Mouse (Mus musculus) embryonic facial prominence, embryonic 12.5 days (tissue): ENCODE data around the gene Olfr54. TPM values are rescaled to one million over a fixed set of nuclear protein-coding genes. Genes with fewer than 3 reads are reported as not detected.
"Not testable (repeated sequence)": the region's sequence is repeated elsewhere in the genome, so short reads cannot be mapped to it uniquely, and the experiment has no call there.

Source experiments
- ATAC-seq: fragments of 200-750 bp; cut with Nextera tagmentation; 2 replicates; pipeline ENCODE4 v1.8.0; 2017; ENCODE audit not compliant: insufficient number of reproducible peaks, insufficient read depth, low FRiP score, low TSS enrichment
- H3K27ac ChIP-seq: fragments of 300-500 bp; sonication (generic); 2 replicates; pipeline ENCODE4 v1.5.1; 2016; ENCODE audit warnings: mild to moderate bottlenecking
- H3K27me3 ChIP-seq: fragments of 300-500 bp; sonication (generic); 2 replicates; pipeline ENCODE4 v1.6.1; 2016; ENCODE audit warnings: mild to moderate bottlenecking, moderate library complexity
- H3K36me3 ChIP-seq: fragments of 300-500 bp; sonication (generic); 2 replicates; pipeline ENCODE4 v1.6.1; 2016; ENCODE audit warnings: mild to moderate bottlenecking
- H3K4me1 ChIP-seq: fragments of 300-500 bp; sonication (generic); 2 replicates; pipeline ENCODE4 v1.6.1; 2016
- H3K4me2 ChIP-seq: fragments of 300-500 bp; sonication (generic); replicated peaks from 2 replicates; pipeline ENCODE4 v1.6.1; 2016; ENCODE audit warnings: mild to moderate bottlenecking, moderate library complexity
- H3K4me3 ChIP-seq: fragments of 300-500 bp; sonication (generic); 2 replicates; pipeline ENCODE4 v1.5.1; 2016; ENCODE audit warnings: mild to moderate bottlenecking
- H3K9ac ChIP-seq: fragments of 300-500 bp; sonication (generic); 2 replicates; pipeline ENCODE4 v1.6.1; 2016; ENCODE audit warnings: mild to moderate bottlenecking, moderate library complexity
- H3K9me3 ChIP-seq: fragments of 300-500 bp; sonication (generic); 2 replicates; pipeline ENCODE4 v1.6.1; 2016; ENCODE audit warnings: mild to moderate bottlenecking, moderate library complexity
- WGBS: fragments of 180-500 bp; shearing (Covaris S2); methylation state at CpG from one replicate; pipeline ENCODE4 v1.1.7; 2016; 5-methylcytosine and 5-hydroxymethylcytosine counted together
- polyA plus RNA-seq: library from polyadenylated mRNA; unstranded; fragments of >200 nt; fragmentation: Nextera tagmentation; extraction: Ambion mirVana; gene quantifications from 2 replicates; pipeline ENCODE4 v1.2.1, GENCODE M21; 2016

The Olfr54 gene
- polyA plus RNA-seq = not detected in 2 replicates

GRCm38 (mm10) chr11:51013936-51014335 is at the start of gene Olfr54:
Gene Olfr54, plus strand, starts transcription at chr11:51014236.
- 72% methylated on average over 1 of the region's 1 CpGs for WGBS
- Histone ChIP-seq H3K27me3 (no peaks in the 10 kb centered on the region), H3K9ac (no peak within 1 kb of the TSS), H3K27ac (no peak within 1 kb of the TSS), H3K4me3 (no peak within 1 kb of the TSS), H3K4me2 (no peak within 1 kb of the TSS), H3K4me1 (no peaks in the 10 kb centered on the region), H3K9me3 (0 out of 2 replicates have a peak, but pooled peaks cover 4% of the 10 kb centered on the region), H3K36me3 (no peaks in the 10 kb centered on the region)
- no peak for ATAC-seq

- ATAC-seq = no peak
Observed at GRCm38 (mm10) chr11:50964886-50965285, 49.1 kb upstream of the Olfr54 start.

GRCm38 (mm10) chr11:50966230-50966629 is 47.8 kb upstream of the Olfr54 start, which contains the start of gene Olfr1378:
Gene Olfr1378, plus strand, starts transcription at chr11:50966530.
- no peak for ATAC-seq
- H3K4me1 ChIP-seq = no peaks in the 10 kb centered on the region
- H3K9ac ChIP-seq = no peak within 1 kb of the TSS
- H3K9me3 ChIP-seq = no peaks in the 10 kb centered on the region
- no peak within 1 kb of the TSS for H3K4me3 ChIP-seq
- H3K27ac ChIP-seq = no peak within 1 kb of the TSS
- no peaks in the 10 kb centered on the region for H3K36me3 ChIP-seq
- 88% methylated on average over 11 of the region's 11 CpGs for WGBS
- H3K27me3 ChIP-seq = no peaks in the 10 kb centered on the region
- no peak within 1 kb of the TSS for H3K4me2 ChIP-seq

More at GRCm38 (mm10) chr11:50964886-50965285, 49.1 kb upstream of the Olfr54 start:
- WGBS = 82% methylated on average over 2 of the region's 2 CpGs
- no peak overlapping the region for H3K9ac ChIP-seq
- H3K4me2 ChIP-seq = no peak overlapping the region
- H3K36me3 ChIP-seq = no peaks in the 10 kb centered on the region
- no peak overlapping the region for H3K4me3 ChIP-seq
- no peak overlapping the region for H3K27ac ChIP-seq
- H3K9me3 ChIP-seq = no peaks in the 10 kb centered on the region
- H3K27me3 ChIP-seq = no peaks in the 10 kb centered on the region
- no peaks in the 10 kb centered on the region for H3K4me1 ChIP-seq

- WGBS = 67% methylated on average over 4 of the region's 4 CpGs
- no peaks in the 10 kb centered on the region for H3K9me3 ChIP-seq
- H3K9ac ChIP-seq = no peak overlapping the region
- H3K36me3 ChIP-seq = no peaks in the 10 kb centered on the region
- no peak overlapping the region for H3K4me3 ChIP-seq
- H3K4me2 ChIP-seq = no peak overlapping the region
- no peaks in the 10 kb centered on the region for H3K27me3 ChIP-seq
- ATAC-seq = no peak
- no peaks in the 10 kb centered on the region for H3K4me1 ChIP-seq
- H3K27ac ChIP-seq = no peak overlapping the region
Observed at GRCm38 (mm10) chr11:50977216-50977615, 36.8 kb upstream of the Olfr54 start.

- no peaks in the 10 kb centered on the region for H3K36me3 ChIP-seq
- H3K27ac ChIP-seq = no peak within 1 kb of the TSS
- no peaks in the 10 kb centered on the region for H3K27me3 ChIP-seq
- H3K9ac ChIP-seq = no peak within 1 kb of the TSS
- no peak within 1 kb of the TSS for H3K4me2 ChIP-seq
- no peak within 1 kb of the TSS for H3K4me3 ChIP-seq
- no peak for ATAC-seq
- WGBS = 71% methylated on average over 5 of the region's 5 CpGs
- H3K4me1 ChIP-seq = no peaks in the 10 kb centered on the region
- no peaks in the 10 kb centered on the region for H3K9me3 ChIP-seq
Observed at GRCm38 (mm10) chr11:50981667-50982066, 32.4 kb upstream of the Olfr54 start, which contains the start of gene Olfr1377. Gene Olfr1377, plus strand, starts transcription at chr11:50981967.

GRCm38 (mm10) chr11:51003296-51003695 is 10.7 kb upstream of the Olfr54 start, which contains the start of gene Olfr51:
Gene Olfr51, plus strand, starts transcription at chr11:51003596.
- Histone ChIP-seq H3K36me3 (no peaks in the 10 kb centered on the region), H3K4me3 (no peak within 1 kb of the TSS), H3K4me1 (no peaks in the 10 kb centered on the region), H3K4me2 (no peak within 1 kb of the TSS), H3K9me3 (no peaks in the 10 kb centered on the region), H3K9ac (no peak within 1 kb of the TSS), H3K27ac (no peak within 1 kb of the TSS), H3K27me3 (no peaks in the 10 kb centered on the region)
- WGBS = 82% methylated on average over 5 of the region's 5 CpGs
- ATAC-seq = no peak

GRCm38 (mm10) chr11:51011821-51012220 is 2.2 kb upstream of the Olfr54 start:
- no peak overlapping the region for H3K4me2 ChIP-seq
- H3K4me1 ChIP-seq = no peaks in the 10 kb centered on the region
- no peak overlapping the region for H3K27ac ChIP-seq
- no peaks in the 10 kb centered on the region for H3K27me3 ChIP-seq
- H3K9me3 ChIP-seq = 0 out of 2 replicates have a peak, but pooled peaks cover 4% of the 10 kb centered on the region
- no peak for ATAC-seq
- H3K4me3 ChIP-seq = no peak overlapping the region
- no peak overlapping the region for H3K9ac ChIP-seq
- no peaks in the 10 kb centered on the region for H3K36me3 ChIP-seq
- 79% methylated on average over 5 of the region's 5 CpGs for WGBS

GRCm38 (mm10) chr11:51016341-51016740 is 2.3 kb downstream of the Olfr54 start:
- no peak for ATAC-seq
- no peaks in the 10 kb centered on the region for H3K36me3 ChIP-seq
- H3K4me2 ChIP-seq = no peak overlapping the region
- H3K9ac ChIP-seq = no peak overlapping the region
- no peaks in the 10 kb centered on the region for H3K27me3 ChIP-seq
- WGBS = 51% methylated on average over 2 of the region's 2 CpGs
- 0 out of 2 replicates have a peak, but pooled peaks cover 3% of the 10 kb centered on the region for H3K9me3 ChIP-seq
- H3K4me1 ChIP-seq = no peaks in the 10 kb centered on the region
- no peak overlapping the region for H3K27ac ChIP-seq
- H3K4me3 ChIP-seq = no peak overlapping the region

- H3K9me3 ChIP-seq, H3K27ac ChIP-seq, H3K36me3 ChIP-seq, ATAC-seq, H3K4me3 ChIP-seq, H3K4me1 ChIP-seq, H3K27me3 ChIP-seq, H3K9ac ChIP-seq, H3K4me2 ChIP-seq: not testable (repeated sequence)
- 85% methylated on average over 11 of the region's 11 CpGs for WGBS
Observed at GRCm38 (mm10) chr11:51026811-51027210, 12.8 kb downstream of the Olfr54 start.

GRCm38 (mm10) chr11:51029381-51029780 is 15.3 kb downstream of the Olfr54 start:
- not testable (repeated sequence) for H3K27ac ChIP-seq, H3K9ac ChIP-seq, H3K4me3 ChIP-seq, H3K4me1 ChIP-seq, H3K9me3 ChIP-seq, H3K27me3 ChIP-seq, H3K36me3 ChIP-seq, H3K4me2 ChIP-seq, ATAC-seq
- WGBS = 77% methylated on average over 8 of the region's 8 CpGs

GRCm38 (mm10) chr11:51030225-51030624 is 16.2 kb downstream of the Olfr54 start:
- H3K4me3 ChIP-seq = no peak overlapping the region
- no peaks in the 10 kb centered on the region for H3K27me3 ChIP-seq
- H3K4me1 ChIP-seq = no peaks in the 10 kb centered on the region
- no peaks in the 10 kb centered on the region for H3K36me3 ChIP-seq
- H3K9ac ChIP-seq = no peak overlapping the region
- 80% methylated on average over 2 of the region's 2 CpGs for WGBS
- no peak overlapping the region for H3K4me2 ChIP-seq
- no peak overlapping the region for H3K27ac ChIP-seq
- H3K9me3 ChIP-seq = no peaks in the 10 kb centered on the region
- ATAC-seq = no peak

GRCm38 (mm10) chr11:51032851-51033250 is 18.8 kb downstream of the Olfr54 start:
- H3K27ac ChIP-seq = no peak overlapping the region
- H3K9ac ChIP-seq = no peak overlapping the region
- H3K4me3 ChIP-seq = no peak overlapping the region
- H3K36me3 ChIP-seq = no peaks in the 10 kb centered on the region
- no peak overlapping the region for H3K4me2 ChIP-seq
- WGBS = 10% methylated on average over 1 of the region's 1 CpGs
- H3K4me1 ChIP-seq = no peaks in the 10 kb centered on the region
- no peaks in the 10 kb centered on the region for H3K27me3 ChIP-seq
- no peak for ATAC-seq
- H3K9me3 ChIP-seq = no peaks in the 10 kb centered on the region

- H3K4me2 ChIP-seq, H3K4me1 ChIP-seq, H3K27ac ChIP-seq, H3K27me3 ChIP-seq, H3K9me3 ChIP-seq, H3K36me3 ChIP-seq, ATAC-seq, H3K9ac ChIP-seq, H3K4me3 ChIP-seq: not testable (repeated sequence)
Observed at GRCm38 (mm10) chr11:51034141-51034540, 20.1 kb downstream of the Olfr54 start.
